Mouse (Mus musculus): Measurements from ENCODE around the gene Cfi. TPM values are rescaled to one million over a fixed set of nuclear protein-coding genes. Genes with fewer than 3 reads are reported as not detected.

Gene Cfi
- polyA plus RNA-seq, 1 experiment from 2014 or later, result 2.2 TPM

Other genes with a start within 250 kb of the Cfi start
- gene Egf, start 80.6 kb upstream of the Cfi start, polyA plus RNA-seq (2015; fragmentation: Nextera tagmentation; extraction: Ambion mirVana), result 2.3 TPM in 2 replicates
- gene Lrit3, start 31.9 kb upstream of the Cfi start, polyA plus RNA-seq (2015; fragmentation: Nextera tagmentation; extraction: Ambion mirVana), result not detected in 2 replicates
- not detected in 2 replicates for gene Rrh, start 13.3 kb upstream of the Cfi start, polyA plus RNA-seq (2015; fragmentation: Nextera tagmentation; extraction: Ambion mirVana)
- gene Gar1, start 4.5 kb upstream of the Cfi start, polyA plus RNA-seq (2015; fragmentation: Nextera tagmentation; extraction: Ambion mirVana), result 37.0 and 42.1 TPM in 2 replicates
- 53.2 and 58.0 TPM in 2 replicates for gene Pla2g12a, start 42.7 kb downstream of the Cfi start, polyA plus RNA-seq (2015; fragmentation: Nextera tagmentation; extraction: Ambion mirVana)
- 58.7 and 62.6 TPM in 2 replicates for gene Casp6, start 65.5 kb downstream of the Cfi start, polyA plus RNA-seq (2015; fragmentation: Nextera tagmentation; extraction: Ambion mirVana)
- 4.4 and 9.4 TPM in 2 replicates for gene Mcub, start 134.3 kb downstream of the Cfi start, polyA plus RNA-seq (2015; fragmentation: Nextera tagmentation; extraction: Ambion mirVana)
- 19.3 and 28.9 TPM in 2 replicates for gene Sec24b, start 225.7 kb downstream of the Cfi start, polyA plus RNA-seq (2015; fragmentation: Nextera tagmentation; extraction: Ambion mirVana)

Data from heart, embryonic 15.5 days (tissue).